Mouse (Mus musculus) adrenal gland, postnatal 14 days (tissue): Measurements from ENCODE around the gene Styx. TPM values are rescaled to one million over a fixed set of nuclear protein-coding genes. Genes with fewer than 3 reads are reported as not detected.

Experiments
- DNase-seq: peaks from one replicate; pipeline ENCODE4 v3.0.0; 2021; ENCODE audit warnings: mixed read lengths
- long read RNA-seq, 2 experiments: library from polyadenylated mRNA; stranded (forward); transcript quantifications; one replicate each; pipeline ENCODE4 v2.0.0; 2021
- total RNA-seq: library from RNA; stranded (reverse); gene quantifications from 2 replicates; pipeline ENCODE4 v1.2.3, GENCODE M21; 2021

Gene Styx
- total RNA-seq: 28.5 and 32.3 TPM in 2 replicates
- long read RNA-seq, experiment 1, full-length matches to known transcripts: 6 of 8 reads
- long read RNA-seq, experiment 1, partial matches to known transcripts: 0 of 8 reads
- long read RNA-seq, experiment 1, other reads (novel, unspliced or antisense): 2 of 8 reads
- long read RNA-seq, experiment 2, full-length matches to known transcripts: 6 of 7 reads
- long read RNA-seq, experiment 2, partial matches to known transcripts: 0 of 7 reads
- long read RNA-seq, experiment 2, other reads (novel, unspliced or antisense): 1 of 7 reads

DNA sequence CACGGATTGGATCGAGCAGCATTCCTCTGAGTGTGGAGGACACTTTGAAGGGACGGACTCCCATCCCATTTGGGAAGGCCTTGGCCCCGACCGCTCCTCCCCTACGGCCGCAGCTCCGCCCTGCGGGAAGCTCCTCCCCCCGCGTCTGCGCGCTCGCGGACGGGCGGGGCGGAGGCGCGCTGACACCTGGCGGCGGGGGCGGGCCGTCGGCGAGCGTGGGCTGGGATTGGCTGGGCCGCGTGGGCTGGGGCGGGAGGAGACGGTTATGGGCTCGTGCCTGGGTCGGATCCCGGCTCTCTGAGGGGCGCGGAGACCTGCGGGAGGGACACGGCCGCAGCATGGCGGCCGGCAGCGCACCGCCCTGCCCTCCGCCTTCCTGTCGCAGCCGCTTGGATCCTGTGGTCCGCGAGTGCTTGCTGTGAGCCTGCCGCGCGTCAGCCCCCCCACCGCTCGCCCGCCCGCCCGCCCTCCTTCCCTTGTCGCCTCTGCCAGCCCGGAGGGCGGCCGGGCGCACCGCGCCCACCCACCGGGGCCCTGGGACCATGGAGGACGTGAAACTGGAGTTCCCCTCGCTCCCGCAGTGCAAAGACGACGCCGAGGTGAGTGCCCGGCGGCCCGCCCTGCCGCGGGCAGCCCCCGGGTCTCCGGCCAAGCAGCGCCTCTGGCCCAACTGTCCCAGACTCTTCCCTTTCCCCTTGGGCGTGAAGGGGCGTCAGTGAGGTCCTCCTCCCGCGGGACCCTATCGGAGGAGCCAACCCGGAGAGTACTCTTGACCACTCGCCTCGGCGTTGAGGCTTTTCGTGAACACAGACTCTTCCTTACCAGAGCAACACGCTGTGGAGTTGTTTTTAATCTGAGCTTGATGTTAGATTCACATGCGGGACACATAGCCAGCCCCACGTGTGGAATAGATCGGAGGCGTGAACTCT, at the start of gene Styx:
TSS of gene Styx (plus strand) at position 163 of the 929 bp plus-strand sequence.
- peak; percentile 99 for DNase-seq

GRCm38 (mm10) chr14:45303939-45304338, 47.0 kb upstream of the Styx start:
- no peak for DNase-seq

GRCm38 (mm10) chr14:45304389-45304788, 46.5 kb upstream of the Styx start:
- no peak for DNase-seq

- no peak for DNase-seq
These were observed 45.0 kb upstream of the Styx start for GRCm38 (mm10) chr14:45305852-45306251.

GRCm38 (mm10) chr14:45307630-45308328, 43.1 kb upstream of the Styx start:
- no peak for DNase-seq

DNA sequence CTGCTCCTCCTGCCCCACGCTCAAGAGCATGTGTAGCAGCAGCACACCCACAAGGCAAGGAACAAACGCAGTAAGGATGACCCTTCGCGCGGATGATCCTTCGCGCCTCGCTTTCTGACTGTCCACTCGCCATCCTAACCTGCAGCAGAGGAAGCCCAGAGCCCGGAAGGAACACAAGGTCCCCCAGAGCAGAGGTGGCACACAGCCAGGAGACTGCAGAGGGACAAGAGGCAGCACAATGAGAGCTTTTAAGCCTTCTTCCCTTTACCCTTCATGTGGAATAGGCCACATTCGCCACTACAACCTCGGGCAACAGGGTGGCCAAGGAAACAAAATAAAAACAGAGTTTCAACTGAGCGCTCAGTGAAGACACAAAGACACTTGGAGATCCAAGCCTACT, 41.2 kb upstream of the Styx start:
- DNase-seq: peak; percentile 66

DNA sequence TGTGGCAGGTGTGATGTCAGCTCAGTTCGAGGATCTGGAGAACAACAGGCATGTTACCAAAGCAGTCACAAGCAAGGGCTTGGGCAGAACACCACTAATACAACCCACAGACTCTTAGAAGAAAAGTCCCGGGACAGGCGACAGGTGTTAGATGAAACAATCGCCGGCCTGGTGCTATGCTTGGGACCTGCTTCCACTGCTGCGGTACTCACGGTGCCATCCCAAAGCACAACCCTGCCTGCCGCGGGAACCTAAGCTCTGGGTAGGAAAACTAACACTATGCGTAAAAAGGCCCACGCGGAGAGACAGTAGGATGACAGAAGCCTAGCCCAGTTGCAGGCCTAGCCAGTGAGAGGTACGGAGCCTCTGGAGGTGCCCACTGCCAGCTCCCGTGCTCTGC, 40.8 kb upstream of the Styx start:
- no peak for DNase-seq

DNA sequence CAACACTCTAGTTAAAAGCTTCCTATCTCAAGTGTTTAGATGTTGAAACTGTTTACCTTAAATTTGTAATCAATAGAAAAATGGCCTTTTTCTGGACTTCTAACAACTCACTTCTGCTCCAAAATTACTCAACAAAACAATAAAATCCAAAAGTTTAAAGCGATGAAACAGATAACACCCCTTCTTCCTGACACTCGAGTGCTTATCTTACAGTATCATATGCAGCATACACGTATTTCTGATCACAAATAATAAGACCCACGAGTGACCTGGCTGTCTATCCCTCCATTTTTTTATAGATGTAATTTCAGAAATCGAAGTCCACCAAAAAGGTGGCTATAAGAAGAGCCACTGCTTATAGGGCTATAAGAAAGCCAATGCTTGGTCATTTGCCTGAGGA, 34.0 kb upstream of the Styx start:
- DNase-seq: no peak

- DNase-seq: peak; percentile 75
These were observed 32.9 kb upstream of the Styx start for GRCm38 (mm10) chr14:45317921-45318411.

GRCm38 (mm10) chr14:45318426-45319236, 32.3 kb upstream of the Styx start, which contains the start of gene Ero1l:
Gene Ero1l, minus strand, starts transcription at chr14:45318771.
- peak; percentile 89 for DNase-seq

GRCm38 (mm10) chr14:45319237-45319610, 31.7 kb upstream of the Styx start:
- no peak for DNase-seq

GRCm38 (mm10) chr14:45320111-45320510, 30.8 kb upstream of the Styx start:
- DNase-seq: no peak

DNA sequence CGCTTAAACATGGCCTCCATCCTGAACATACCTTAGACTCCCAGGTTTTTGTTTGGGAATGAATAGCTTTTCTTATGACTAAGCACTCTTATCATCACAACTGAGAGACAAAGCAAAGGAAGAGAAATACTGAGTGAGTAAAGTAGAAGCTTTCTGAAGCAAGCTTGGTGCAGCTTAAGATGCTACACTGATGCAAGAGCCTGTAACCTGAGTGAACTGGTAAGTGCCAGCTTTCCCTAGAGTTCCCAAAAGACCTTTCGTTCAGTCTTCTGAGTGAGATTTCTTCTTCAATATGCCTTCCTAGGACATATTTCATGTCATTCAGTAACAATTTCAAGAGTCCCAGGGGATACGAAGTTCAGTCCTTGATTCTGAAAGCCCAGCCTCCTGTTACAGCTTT, 29.8 kb upstream of the Styx start:
- DNase-seq: no peak

DNA sequence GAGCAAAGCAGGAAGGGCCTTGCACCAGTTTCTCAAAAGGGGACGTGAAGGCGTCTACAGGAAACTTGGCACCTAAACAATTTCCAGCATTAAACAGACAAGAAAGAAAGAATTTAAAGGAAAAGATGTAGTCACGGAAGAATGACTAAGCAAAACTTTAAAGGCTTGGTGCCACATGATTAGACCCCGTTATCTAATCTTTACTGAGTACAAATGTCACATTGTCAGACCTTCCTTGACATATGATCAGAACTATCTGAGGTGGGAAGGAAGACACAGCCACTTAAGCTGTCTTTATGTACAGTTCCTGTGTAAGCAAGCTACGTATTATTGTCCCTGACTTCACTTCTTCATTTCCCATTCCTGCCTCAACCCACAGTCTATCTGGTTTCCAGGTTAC, 29.3 kb upstream of the Styx start:
- no peak for DNase-seq

GRCm38 (mm10) chr14:45322450-45322849, 28.4 kb upstream of the Styx start:
- DNase-seq: no peak

GRCm38 (mm10) chr14:45323320-45323719, 27.6 kb upstream of the Styx start:
- no peak for DNase-seq

- DNase-seq: peak; percentile 69
These were observed 25.4 kb upstream of the Styx start for GRCm38 (mm10) chr14:45325471-45325870.

- DNase-seq: no peak
These were observed 22.7 kb upstream of the Styx start for GRCm38 (mm10) chr14:45328072-45328713.

DNA sequence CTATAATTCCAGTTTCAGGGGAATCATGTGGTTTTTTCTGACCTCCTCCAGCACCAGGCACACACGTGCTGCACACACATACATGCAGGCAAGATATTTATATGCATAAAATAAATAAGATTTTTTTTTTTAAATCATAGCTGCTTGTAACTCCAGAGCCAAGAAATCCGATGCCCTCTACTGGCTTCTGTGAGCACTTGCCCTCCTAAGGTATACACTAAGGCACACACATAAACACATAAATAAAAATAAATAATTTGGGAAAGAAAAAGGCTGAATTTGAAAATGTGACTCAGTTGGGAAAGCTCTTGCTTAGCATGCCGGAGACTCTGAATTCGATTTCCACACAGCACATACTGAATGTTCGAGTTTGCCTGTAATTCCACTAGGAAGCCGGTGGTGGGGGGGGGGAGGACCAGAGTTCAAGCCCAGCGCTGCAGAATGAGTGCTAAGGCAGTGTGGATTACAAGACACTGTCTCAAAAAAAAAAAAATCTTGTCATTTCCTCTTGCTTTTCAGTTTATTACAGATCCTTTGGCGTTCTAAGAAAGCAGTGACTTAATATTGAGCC, 21.8 kb upstream of the Styx start:
- DNase-seq: peak; percentile 17

- DNase-seq: peak; percentile 94
These were observed 21.2 kb upstream of the Styx start, which contains the start of gene Psmc6 for GRCm38 (mm10) chr14:45329589-45330181. Gene Psmc6, plus strand, starts transcription at chr14:45329788.
